Mouse (Mus musculus): Measurements from ENCODE around the gene Hsf5.

DNA sequence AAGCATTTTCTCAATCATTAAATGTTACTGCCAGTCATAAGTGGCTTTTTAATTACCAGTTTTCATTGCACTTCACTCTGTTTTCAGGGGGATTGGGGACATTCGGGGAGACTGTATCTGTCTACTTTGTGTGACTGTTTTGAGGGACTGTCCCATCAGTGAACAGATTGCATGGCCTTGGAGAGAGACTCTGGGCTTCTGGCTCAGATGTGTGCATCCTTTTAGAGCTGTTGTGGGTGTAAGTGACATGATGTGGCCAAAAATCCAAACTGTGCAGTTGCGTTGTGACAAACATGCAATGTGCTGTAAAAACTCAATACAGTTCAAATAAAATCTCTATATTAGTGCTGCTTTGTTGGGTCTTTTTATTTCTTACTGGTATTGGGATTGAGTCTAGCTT lies 1.0 kb upstream of the Hsf5 start:
- no peak for TF ChIP-seq CTCF (IDR thresholded peaks at IDR 0.05; ENCODE audit: borderline replicate concordance, insufficient read depth, low read length)
- TF ChIP-seq POLR2A (IDR thresholded peaks at IDR 0.05; ENCODE audit: low read depth, low read length) = no peak

Measured in embryonic fibroblast, embryonic 13.5 days (primary cell).